Mouse (Mus musculus) c-Kit-positive CD71-positive TER-119-negative erythroid progenitor cells, embryonic 14.5 days (primary cell): ENCODE data around the gene Gm7029.
"Not testable (repeated sequence)": the region's sequence is repeated elsewhere in the genome, so short reads cannot be mapped to it uniquely, and the experiment has no call there.

Source experiments
- DNase-seq: peaks from one replicate; pipeline ENCODE4 v3.0.0-alpha.2; 2013; ENCODE audit warnings: low read depth

The Gm7029 gene

GRCm38 (mm10) chr17:33873537-33873936 is at the start of gene Gm7029:
Gene Gm7029 (plus strand): TSS chr17:33873837.
- not testable (repeated sequence) for DNase-seq

- peak; percentile 92 for DNase-seq
Observed at GRCm38 (mm10) chr17:33824084-33824996, 49.3 kb upstream of the Gm7029 start, which contains the start of the genes Rps28 and Ndufa7. Gene Rps28 (minus strand): TSS chr17:33824562. Gene Ndufa7 (plus strand): TSS chr17:33824572.

- not testable (repeated sequence) for DNase-seq
Observed at GRCm38 (mm10) chr17:33824997-33825330, 48.7 kb upstream of the Gm7029 start.

- no peak for DNase-seq
Observed at GRCm38 (mm10) chr17:33825462-33825861, 48.2 kb upstream of the Gm7029 start.

- DNase-seq: peak; percentile 61
Observed at GRCm38 (mm10) chr17:33826850-33827249, 46.8 kb upstream of the Gm7029 start.

- DNase-seq: no peak
Observed at GRCm38 (mm10) chr17:33828892-33829291, 44.7 kb upstream of the Gm7029 start.

- DNase-seq: no peak
Observed at GRCm38 (mm10) chr17:33829561-33829960, 44.1 kb upstream of the Gm7029 start.

- DNase-seq: peak; percentile 89
Observed at GRCm38 (mm10) chr17:33842966-33843795, 30.5 kb upstream of the Gm7029 start, which contains the start of gene Cd320. Gene Cd320 (plus strand): TSS chr17:33843091.

- no peak for DNase-seq
Observed at GRCm38 (mm10) chr17:33844196-33844595, 29.4 kb upstream of the Gm7029 start.

GRCm38 (mm10) chr17:33848139-33848538 is 25.5 kb upstream of the Gm7029 start:
- DNase-seq: no peak

GRCm38 (mm10) chr17:33851331-33851730 is 22.3 kb upstream of the Gm7029 start:
- DNase-seq: no peak

- DNase-seq: no peak
Observed at GRCm38 (mm10) chr17:33857816-33858215, 15.8 kb upstream of the Gm7029 start.

GRCm38 (mm10) chr17:33865330-33866030 is 8.2 kb upstream of the Gm7029 start:
- peak; percentile 90 for DNase-seq

- no peak for DNase-seq
Observed at GRCm38 (mm10) chr17:33874411-33874810, 774 bp downstream of the Gm7029 start.

- not testable (repeated sequence) for DNase-seq
Observed at GRCm38 (mm10) chr17:33875797-33876196, 2.2 kb downstream of the Gm7029 start.

GRCm38 (mm10) chr17:33884320-33884719 is 10.7 kb downstream of the Gm7029 start:
- not testable (repeated sequence) for DNase-seq

GRCm38 (mm10) chr17:33887802-33888201 is 14.2 kb downstream of the Gm7029 start:
- not testable (repeated sequence) for DNase-seq

- not testable (repeated sequence) for DNase-seq
Observed at GRCm38 (mm10) chr17:33888230-33888629, 14.6 kb downstream of the Gm7029 start.

- DNase-seq: not testable (repeated sequence)
Observed at GRCm38 (mm10) chr17:33889941-33890532, 16.4 kb downstream of the Gm7029 start.

- DNase-seq: peak; percentile 99
Observed at GRCm38 (mm10) chr17:33890533-33891059, 17.0 kb downstream of the Gm7029 start, which contains the start of gene Kifc1. Gene Kifc1 (minus strand): TSS chr17:33890661.

GRCm38 (mm10) chr17:33891357-33891756 is 17.7 kb downstream of the Gm7029 start:
- no peak for DNase-seq
